Mouse (Mus musculus) lung, postnatal 0 days (tissue): ENCODE results near the gene Kcnj10. TPM values are rescaled to one million over a fixed set of nuclear protein-coding genes. Genes with fewer than 3 reads are reported as not detected.

Source experiments
- ATAC-seq: fragments of 200-750 bp; cut with Nextera tagmentation; 2 replicates; pipeline ENCODE4 v1.8.0; 2017; ENCODE audit warnings: moderate library complexity
- DNase-seq: peaks from one replicate; pipeline ENCODE4 v3.0.0-alpha.2; 2016; ENCODE audit warnings: low spot score
- H3K27ac ChIP-seq: fragments of 300-500 bp; sonication (generic); 2 replicates; pipeline ENCODE4 v1.5.1; 2014; ENCODE audit warnings: antibody characterized with exemption, mild to moderate bottlenecking, low read length, mixed read lengths
- H3K27me3 ChIP-seq: fragments of 300-500 bp; sonication (generic); replicated peaks from 2 replicates; pipeline ENCODE4 v1.6.1; 2014; ENCODE audit warnings: low read length, mixed read lengths; ENCODE audit not compliant: insufficient read depth
- H3K36me3 ChIP-seq: fragments of 300-500 bp; sonication (generic); 2 replicates; pipeline ENCODE4 v1.6.1; 2014; ENCODE audit warnings: low read length, mixed read lengths; ENCODE audit not compliant: insufficient read depth
- H3K4me1 ChIP-seq: fragments of 300-500 bp; sonication (generic); 2 replicates; pipeline ENCODE4 v1.6.1; 2014; ENCODE audit warnings: antibody characterized with exemption, low read depth, low read length, mixed read lengths; ENCODE audit not compliant: insufficient read depth
- H3K4me2 ChIP-seq: fragments of 300-500 bp; sonication (generic); replicated peaks from 2 replicates; pipeline ENCODE4 v1.6.1; 2014; ENCODE audit warnings: low read depth, mild to moderate bottlenecking, low read length, moderate library complexity, mixed read lengths
- H3K4me3 ChIP-seq: fragments of 300-500 bp; sonication (generic); 2 replicates; pipeline ENCODE4 v1.5.1; 2014; ENCODE audit warnings: low read depth, low read length
- H3K9ac ChIP-seq: fragments of 300-500 bp; sonication (generic); replicated peaks from 2 replicates; pipeline ENCODE4 v1.6.1; 2014; ENCODE audit warnings: low read depth, mild to moderate bottlenecking
- H3K9me3 ChIP-seq: fragments of 300-500 bp; sonication (generic); 2 replicates; pipeline ENCODE4 v1.6.1; 2016; ENCODE audit warnings: low read length, mixed read lengths
- CTCF ChIP-seq: IDR thresholded peaks from 2 replicates; pipeline ENCODE4 v1.5.1; 2016; ENCODE audit warnings: antibody characterized with exemption, mild to moderate bottlenecking
- EP300 ChIP-seq: IDR thresholded peaks from 2 replicates; pipeline ENCODE4 v1.6.1; 2016; ENCODE audit warnings: antibody characterized with exemption, mild to moderate bottlenecking, control low read depth
- WGBS: fragments of 180-500 bp; shearing (Covaris S2); extraction: QIAGEN DNeasy Blood & Tissue Kit; methylation state at CpG from one replicate; pipeline ENCODE4 v1.1.7; 2014; 5-methylcytosine and 5-hydroxymethylcytosine counted together
- polyA plus RNA-seq: library from polyadenylated mRNA; unstranded; fragments of >200 nt; fragmentation: Nextera tagmentation; extraction: Ambion mirVana; gene quantifications from 2 replicates; pipeline ENCODE4 v1.2.1, GENCODE M21; 2015

The Kcnj10 gene
- polyA plus RNA-seq, 1 experiment from 2014 or later = 0.04 TPM

- no peaks in the 10 kb centered on the region for H3K36me3 ChIP-seq
- no peaks in the 10 kb centered on the region for H3K4me1 ChIP-seq
- DNase-seq (peak; percentile 77), ATAC-seq (peak; percentile 47)
- no peak overlapping the region for H3K9ac ChIP-seq
- TF ChIP-seq CTCF (peak; percentile 94), EP300 (no peak)
- no peaks in the 10 kb centered on the region for H3K27me3 ChIP-seq
- H3K9me3 ChIP-seq = no peaks in the 10 kb centered on the region
- no peak overlapping the region for H3K4me3 ChIP-seq
- H3K27ac ChIP-seq = no peak overlapping the region
- 4% methylated on average over 6 of the region's 6 CpGs for WGBS
- H3K4me2 ChIP-seq = no peak overlapping the region
Observed at GRCm38 (mm10) chr1:172408996-172409395, 68.0 kb downstream of the Kcnj10 start.

DNA sequence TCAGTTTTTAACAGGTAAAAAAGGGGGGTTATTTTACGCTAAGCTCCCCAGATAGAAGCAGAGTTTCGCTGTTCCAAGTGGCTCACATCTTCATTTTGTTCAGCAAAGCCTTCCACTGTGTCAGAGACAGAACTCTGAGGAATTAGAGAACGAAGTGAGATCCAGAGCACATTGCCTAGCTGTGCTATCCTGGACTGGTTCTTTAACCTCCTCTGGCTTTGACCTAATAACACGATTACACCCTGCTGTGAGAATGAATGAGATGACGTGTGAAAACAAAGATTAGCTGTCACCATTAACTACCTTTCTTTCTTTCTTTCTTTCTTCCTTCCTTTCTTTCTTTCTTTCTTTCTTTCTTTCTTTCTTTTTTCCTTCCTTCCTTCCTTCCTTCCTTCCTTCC lies 68.4 kb downstream of the Kcnj10 start:
- H3K9ac ChIP-seq = no peak overlapping the region
- H3K27me3 ChIP-seq = no peaks in the 10 kb centered on the region
- H3K9me3 ChIP-seq = no peaks in the 10 kb centered on the region
- no peaks in the 10 kb centered on the region for H3K36me3 ChIP-seq
- WGBS = 13% methylated on average over 5 of the region's 5 CpGs
- no peak for ATAC-seq
- no peak for DNase-seq
- no peak overlapping the region for H3K27ac ChIP-seq
- no peak overlapping the region for H3K4me3 ChIP-seq
- H3K4me2 ChIP-seq = no peak overlapping the region
- H3K4me1 ChIP-seq = no peaks in the 10 kb centered on the region
- no peak for TF ChIP-seq CTCF
- no peak for TF ChIP-seq EP300

DNA sequence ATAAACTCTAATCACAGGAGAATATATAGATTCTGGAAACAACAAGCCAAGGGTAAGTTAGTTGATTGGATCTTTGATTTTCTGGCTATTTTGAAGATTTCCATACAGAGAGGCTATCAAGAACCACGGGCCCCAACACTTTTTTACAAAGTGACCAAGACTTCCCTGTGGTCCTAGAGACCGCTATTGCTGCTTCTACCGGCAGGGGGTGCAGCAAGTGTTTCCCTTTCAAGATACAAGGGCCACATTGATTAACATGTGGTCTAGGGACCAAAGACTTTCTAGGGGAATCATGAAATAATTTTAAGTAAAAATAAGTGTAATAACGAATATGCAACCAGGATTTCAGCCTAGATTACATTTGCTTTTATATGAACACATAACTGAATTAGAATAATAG lies 69.8 kb downstream of the Kcnj10 start:
- Histone ChIP-seq H3K27me3 (no peaks in the 10 kb centered on the region), H3K4me1 (no peaks in the 10 kb centered on the region), H3K4me3 (no peak overlapping the region), H3K9me3 (no peaks in the 10 kb centered on the region), H3K36me3 (no peaks in the 10 kb centered on the region), H3K4me2 (no peak overlapping the region), H3K9ac (no peak overlapping the region), H3K27ac (no peak overlapping the region)
- TF ChIP-seq CTCF (peak; percentile 81), EP300 (no peak)
- 1% methylated on average over 4 of the region's 4 CpGs for WGBS
- DNase-seq (peak; percentile 56), ATAC-seq (no peak)

DNA sequence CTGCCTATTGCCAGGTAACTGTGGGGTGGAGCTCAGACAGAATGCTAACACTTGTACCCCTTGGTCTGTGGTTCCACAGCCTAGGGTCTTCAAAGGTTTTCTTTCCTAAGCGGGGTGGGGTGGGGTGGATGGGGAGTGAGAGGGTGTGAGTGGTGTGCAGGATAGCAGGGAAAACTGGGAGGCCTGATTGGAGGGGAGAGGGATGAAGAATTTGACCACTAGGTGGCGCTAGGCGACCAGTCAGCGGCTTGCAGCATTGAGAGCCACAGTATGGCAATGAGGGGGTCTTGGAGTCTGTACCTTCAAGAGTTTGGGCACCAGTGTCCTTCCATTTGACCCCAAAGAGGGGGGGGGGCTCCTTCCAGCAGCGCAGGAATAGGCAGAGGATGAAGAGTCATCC lies 71.2 kb downstream of the Kcnj10 start:
- Histone ChIP-seq H3K4me1 (no peaks in the 10 kb centered on the region), H3K4me2 (no peak overlapping the region), H3K36me3 (no peaks in the 10 kb centered on the region), H3K27ac (no peak overlapping the region), H3K4me3 (no peak overlapping the region), H3K9ac (no peak overlapping the region), H3K27me3 (no peaks in the 10 kb centered on the region), H3K9me3 (no peaks in the 10 kb centered on the region)
- ATAC-seq = peak; percentile 74
- 1% methylated on average over 5 of the region's 5 CpGs for WGBS
- DNase-seq = peak; percentile 83
- TF ChIP-seq EP300 (no peak), CTCF (peak; percentile 95)

DNA sequence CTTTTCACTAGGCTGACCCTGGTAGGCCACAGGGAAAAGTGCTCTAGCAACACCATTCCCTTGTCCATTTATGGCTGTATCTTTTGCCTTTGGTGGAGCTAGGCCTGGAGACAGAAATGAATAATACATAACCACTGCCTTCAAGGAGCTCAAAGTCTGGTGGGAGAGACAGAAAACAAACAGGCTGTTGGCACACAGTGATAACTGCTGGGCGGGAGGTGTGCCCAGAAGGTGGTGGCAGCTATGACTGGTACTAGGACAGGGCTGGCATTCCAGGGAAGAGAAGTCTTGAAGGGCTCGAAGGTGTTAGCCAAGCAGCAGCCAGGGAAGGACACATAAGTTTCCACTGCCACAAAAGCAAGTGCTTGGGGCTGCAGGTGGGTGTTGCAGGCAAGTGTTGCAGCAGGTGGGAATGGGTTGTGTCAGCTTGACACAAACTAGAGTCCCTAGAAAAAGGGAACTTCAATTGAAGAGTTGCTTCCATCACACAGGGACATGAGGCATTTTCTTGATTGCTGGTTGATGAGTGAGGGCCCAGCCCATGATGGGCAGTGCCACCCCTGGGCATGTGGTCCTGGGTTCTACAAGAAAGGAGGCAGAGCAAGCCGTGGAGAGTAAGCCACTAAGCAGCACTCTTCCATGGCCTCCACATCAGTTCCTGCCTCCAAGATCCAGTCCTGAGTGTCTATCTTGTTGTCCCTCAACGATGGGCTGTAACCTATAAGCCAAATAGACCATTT lies 72.7 kb downstream of the Kcnj10 start:
- Histone ChIP-seq H3K27ac (no peak overlapping the region), H3K9ac (no peak overlapping the region), H3K27me3 (no peaks in the 10 kb centered on the region), H3K4me1 (no peaks in the 10 kb centered on the region), H3K9me3 (no peaks in the 10 kb centered on the region), H3K36me3 (no peaks in the 10 kb centered on the region), H3K4me3 (no peak overlapping the region), H3K4me2 (no peak overlapping the region)
- DNase-seq (no peak), ATAC-seq (no peak)
- 73% methylated on average over 4 of the region's 4 CpGs for WGBS
- TF ChIP-seq EP300 (no peak), CTCF (no peak)

GRCm38 (mm10) chr1:172414231-172414585 lies 73.2 kb downstream of the Kcnj10 start:
- Histone ChIP-seq H3K4me2 (no peak overlapping the region), H3K4me1 (no peaks in the 10 kb centered on the region), H3K27ac (no peak overlapping the region), H3K36me3 (no peaks in the 10 kb centered on the region), H3K9ac (no peak overlapping the region), H3K4me3 (no peak overlapping the region), H3K27me3 (no peaks in the 10 kb centered on the region), H3K9me3 (no peaks in the 10 kb centered on the region)
- TF ChIP-seq CTCF (no peak), EP300 (no peak)
- no peak for DNase-seq
- 74% methylated on average over 6 of the region's 6 CpGs for WGBS
- no peak for ATAC-seq

GRCm38 (mm10) chr1:172415061-172415460 lies 74.1 kb downstream of the Kcnj10 start:
- no peak overlapping the region for H3K4me3 ChIP-seq
- no peak overlapping the region for H3K27ac ChIP-seq
- no peaks in the 10 kb centered on the region for H3K9me3 ChIP-seq
- H3K4me2 ChIP-seq = no peak overlapping the region
- ATAC-seq (no peak), DNase-seq (no peak)
- no peaks in the 10 kb centered on the region for H3K4me1 ChIP-seq
- no peaks in the 10 kb centered on the region for H3K36me3 ChIP-seq
- H3K27me3 ChIP-seq = no peaks in the 10 kb centered on the region
- no peak for TF ChIP-seq EP300
- TF ChIP-seq CTCF = no peak
- 81% methylated on average over 7 of the region's 7 CpGs for WGBS
- no peak overlapping the region for H3K9ac ChIP-seq
